Mouse (Mus musculus): ENCODE measurements around the gene Mt3. TPM values are rescaled to one million over a fixed set of nuclear protein-coding genes. Genes with fewer than 3 reads are reported as not detected.

Mt3 gene
- polyA plus RNA-seq, 1 experiment = 1.9 TPM

DNA sequence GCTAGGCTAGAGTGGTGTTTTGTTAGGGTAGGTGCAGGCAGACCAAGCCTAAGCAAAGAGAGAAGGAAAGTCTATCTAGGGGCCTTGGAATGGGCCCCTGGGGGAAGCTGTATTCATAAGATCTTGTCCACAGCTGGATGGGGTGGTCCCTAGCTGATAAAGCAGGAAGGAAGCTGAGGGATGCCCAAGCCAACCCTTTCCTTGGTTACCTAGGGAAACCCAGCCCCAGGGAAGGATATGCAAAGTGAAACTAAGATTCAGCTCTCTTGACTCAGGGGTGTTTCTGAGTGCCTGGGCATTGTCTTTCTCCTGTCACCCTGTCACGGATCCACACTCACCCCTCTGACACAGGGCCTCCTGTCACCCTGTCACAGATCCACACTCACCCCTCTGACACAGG is 39.0 kb upstream of the Mt3 start:
- no peak overlapping the region for H3K4me3 ChIP-seq (ENCODE audit: control insufficient read depth, insufficient read depth, low read length)
- no peak for TF ChIP-seq CTCF (IDR thresholded peaks at IDR 0.05; ENCODE audit: borderline replicate concordance, control insufficient read depth, extremely low read depth, insufficient read depth, low read length, poor library complexity)
- no peak for TF ChIP-seq POLR2A (IDR thresholded peaks at IDR 0.05; ENCODE audit: control insufficient read depth, extremely low read depth, insufficient read depth, low read length, poor library complexity)
- DNase-seq = no peak
- H3K27me3 ChIP-seq (ENCODE audit: control insufficient read depth, insufficient read depth, low read length) = no peaks in the 10 kb centered on the region
- WGBS = 14% methylated on average over 1 of the region's 1 CpGs
- no peaks in the 10 kb centered on the region for H3K4me1 ChIP-seq (replicated peaks; ENCODE audit: control insufficient read depth, insufficient read depth, low read length)
- H3K27ac ChIP-seq (ENCODE audit: control insufficient read depth, insufficient read depth, low read length) = no peak overlapping the region
- H3K36me3 ChIP-seq (ENCODE audit: control insufficient read depth, insufficient read depth, low read length) = no peaks in the 10 kb centered on the region

GRCm38 (mm10) chr8:94113972-94114371 is 38.4 kb upstream of the Mt3 start:
- no peak for TF ChIP-seq CTCF (IDR thresholded peaks at IDR 0.05; ENCODE audit: borderline replicate concordance, control insufficient read depth, extremely low read depth, insufficient read depth, low read length, poor library complexity)
- TF ChIP-seq POLR2A (IDR thresholded peaks at IDR 0.05; ENCODE audit: control insufficient read depth, extremely low read depth, insufficient read depth, low read length, poor library complexity) = no peak
- Histone ChIP-seq H3K36me3 (ENCODE audit: control insufficient read depth, insufficient read depth, low read length) (no peaks in the 10 kb centered on the region), H3K27me3 (ENCODE audit: control insufficient read depth, insufficient read depth, low read length) (no peaks in the 10 kb centered on the region), H3K4me1 (replicated peaks; ENCODE audit: control insufficient read depth, insufficient read depth, low read length) (no peaks in the 10 kb centered on the region), H3K27ac (ENCODE audit: control insufficient read depth, insufficient read depth, low read length) (no peak overlapping the region), H3K4me3 (ENCODE audit: control insufficient read depth, insufficient read depth, low read length) (no peak overlapping the region)
- no peak for DNase-seq
- WGBS = 90% methylated on average over 2 of the region's 2 CpGs

DNA sequence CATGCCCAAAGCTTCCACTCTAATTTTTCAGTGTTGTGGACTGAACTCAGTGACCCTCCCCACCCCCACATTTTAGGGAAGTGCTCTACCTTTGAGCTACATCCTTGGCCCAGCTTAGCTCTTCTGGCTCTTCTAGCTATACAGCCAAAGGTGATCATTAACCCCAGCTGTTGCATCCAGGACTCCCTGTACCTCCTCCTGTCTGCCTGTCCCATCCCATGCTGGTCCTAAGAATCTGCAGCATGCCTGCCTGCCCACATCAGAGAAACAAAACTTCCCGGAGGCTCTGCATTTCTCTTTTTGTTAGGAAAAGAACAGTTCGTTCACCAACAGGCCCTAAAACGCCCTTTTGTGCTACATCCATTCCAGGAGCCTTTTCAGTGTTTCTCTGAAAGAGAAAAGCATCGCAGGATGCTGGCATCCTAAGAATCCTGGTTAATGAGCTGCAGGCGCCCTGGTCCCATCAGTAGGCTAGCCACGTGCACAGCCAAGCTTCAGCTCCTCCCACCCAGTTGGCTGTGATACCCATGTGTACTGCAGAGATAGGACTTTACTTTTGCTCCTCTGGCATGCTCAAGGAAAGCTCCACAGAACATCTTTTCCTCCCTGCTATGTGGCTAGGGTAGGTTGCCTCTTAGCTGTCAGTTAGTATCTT is 33.5 kb upstream of the Mt3 start:
- Histone ChIP-seq H3K36me3 (ENCODE audit: control insufficient read depth, insufficient read depth, low read length) (no peaks in the 10 kb centered on the region), H3K4me3 (ENCODE audit: control insufficient read depth, insufficient read depth, low read length) (no peak overlapping the region), H3K27me3 (ENCODE audit: control insufficient read depth, insufficient read depth, low read length) (no peaks in the 10 kb centered on the region), H3K27ac (ENCODE audit: control insufficient read depth, insufficient read depth, low read length) (no peak overlapping the region), H3K4me1 (replicated peaks; ENCODE audit: control insufficient read depth, insufficient read depth, low read length) (no peaks in the 10 kb centered on the region)
- WGBS = 74% methylated on average over 6 of the region's 6 CpGs
- no peak for TF ChIP-seq CTCF (IDR thresholded peaks at IDR 0.05; ENCODE audit: borderline replicate concordance, control insufficient read depth, extremely low read depth, insufficient read depth, low read length, poor library complexity)
- no peak for TF ChIP-seq POLR2A (IDR thresholded peaks at IDR 0.05; ENCODE audit: control insufficient read depth, extremely low read depth, insufficient read depth, low read length, poor library complexity)
- no peak for DNase-seq

GRCm38 (mm10) chr8:94121625-94122024 is 30.8 kb upstream of the Mt3 start:
- no peak overlapping the region for H3K27ac ChIP-seq (ENCODE audit: control insufficient read depth, insufficient read depth, low read length)
- H3K4me3 ChIP-seq (ENCODE audit: control insufficient read depth, insufficient read depth, low read length) = no peak overlapping the region
- H3K27me3 ChIP-seq (ENCODE audit: control insufficient read depth, insufficient read depth, low read length) = no peaks in the 10 kb centered on the region
- no peaks in the 10 kb centered on the region for H3K4me1 ChIP-seq (replicated peaks; ENCODE audit: control insufficient read depth, insufficient read depth, low read length)
- TF ChIP-seq POLR2A (IDR thresholded peaks at IDR 0.05; ENCODE audit: control insufficient read depth, extremely low read depth, insufficient read depth, low read length, poor library complexity) (no peak), CTCF (IDR thresholded peaks at IDR 0.05; ENCODE audit: borderline replicate concordance, control insufficient read depth, extremely low read depth, insufficient read depth, low read length, poor library complexity) (no peak)
- no peak for DNase-seq
- H3K36me3 ChIP-seq (ENCODE audit: control insufficient read depth, insufficient read depth, low read length) = no peaks in the 10 kb centered on the region
- 79% methylated on average over 9 of the region's 9 CpGs for WGBS

DNA sequence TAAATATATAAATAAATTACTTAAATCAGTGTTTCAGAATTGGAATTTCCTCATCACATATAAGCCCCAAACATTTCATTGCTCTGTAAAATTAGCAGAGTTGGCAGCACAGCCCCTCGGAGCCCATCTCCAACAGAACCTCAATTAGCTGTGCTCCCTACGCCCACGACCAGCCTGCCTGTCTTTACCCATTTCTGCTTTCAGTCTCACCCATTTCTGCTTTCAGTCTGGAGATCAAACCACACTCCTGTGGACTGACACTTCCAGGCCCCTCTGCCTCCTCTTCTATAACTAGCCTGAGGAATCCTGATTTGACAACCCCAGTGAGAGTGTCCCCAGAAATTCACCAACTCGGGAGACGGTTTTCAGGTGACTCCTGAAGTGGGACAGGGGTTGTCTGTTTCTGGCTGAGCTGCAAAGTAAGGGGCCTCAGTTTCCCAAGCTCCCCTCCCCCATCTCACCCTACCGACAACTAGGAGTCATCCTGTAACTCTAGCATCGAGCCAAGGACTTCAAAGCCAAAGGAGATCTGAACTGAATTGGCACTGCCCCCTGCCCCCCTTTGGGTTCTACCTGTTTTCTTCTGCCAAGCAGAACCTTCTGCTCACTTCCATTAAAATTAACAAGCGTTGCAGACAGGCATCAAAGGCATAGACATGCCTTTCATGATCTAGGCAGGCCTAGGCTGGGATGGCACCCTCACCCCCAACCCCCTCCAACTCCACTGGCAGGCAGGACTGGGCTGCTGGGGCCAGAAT is 29.5 kb upstream of the Mt3 start:
- no peaks in the 10 kb centered on the region for H3K27me3 ChIP-seq (ENCODE audit: control insufficient read depth, insufficient read depth, low read length)
- H3K27ac ChIP-seq (ENCODE audit: control insufficient read depth, insufficient read depth, low read length) = no peak overlapping the region
- no peaks in the 10 kb centered on the region for H3K36me3 ChIP-seq (ENCODE audit: control insufficient read depth, insufficient read depth, low read length)
- 57% methylated on average over 8 of the region's 8 CpGs for WGBS
- no peak for TF ChIP-seq CTCF (IDR thresholded peaks at IDR 0.05; ENCODE audit: borderline replicate concordance, control insufficient read depth, extremely low read depth, insufficient read depth, low read length, poor library complexity)
- TF ChIP-seq POLR2A (IDR thresholded peaks at IDR 0.05; ENCODE audit: control insufficient read depth, extremely low read depth, insufficient read depth, low read length, poor library complexity) = no peak
- no peaks in the 10 kb centered on the region for H3K4me1 ChIP-seq (replicated peaks; ENCODE audit: control insufficient read depth, insufficient read depth, low read length)
- no peak for DNase-seq
- H3K4me3 ChIP-seq (ENCODE audit: control insufficient read depth, insufficient read depth, low read length) = no peak overlapping the region

- no peak for DNase-seq
- TF ChIP-seq POLR2A (IDR thresholded peaks at IDR 0.05; ENCODE audit: control insufficient read depth, extremely low read depth, insufficient read depth, low read length, poor library complexity) (no peak), CTCF (IDR thresholded peaks at IDR 0.05; ENCODE audit: borderline replicate concordance, control insufficient read depth, extremely low read depth, insufficient read depth, low read length, poor library complexity) (no peak)
- 70% methylated on average over 6 of the region's 6 CpGs for WGBS
Observed at GRCm38 (mm10) chr8:94127711-94128110, 24.7 kb upstream of the Mt3 start.

More at GRCm38 (mm10) chr8:94127711-94128110, 24.7 kb upstream of the Mt3 start:
- Histone ChIP-seq H3K27ac (ENCODE audit: control insufficient read depth, insufficient read depth, low read length) (no peak overlapping the region), H3K27me3 (ENCODE audit: control insufficient read depth, insufficient read depth, low read length) (no peaks in the 10 kb centered on the region), H3K36me3 (ENCODE audit: control insufficient read depth, insufficient read depth, low read length) (no peaks in the 10 kb centered on the region), H3K4me1 (replicated peaks; ENCODE audit: control insufficient read depth, insufficient read depth, low read length) (no peaks in the 10 kb centered on the region), H3K4me3 (ENCODE audit: control insufficient read depth, insufficient read depth, low read length) (no peak overlapping the region)

All from thymus, adult 2 months (tissue).